Mouse (Mus musculus): ENCODE measurements at regions not wholly inside any gene's neighbourhood (a gene's known extent, or its start where the extent isn't known, plus 50 kb on each side); places are given as distances from the start of the nearest gene placed in this dataset.

GRCm38 (mm10) chr6:111883946-111884345 is 389.6 kb upstream of the Lmcd1 start:
- no peak for DNase-seq (ENCODE audit: low spot score in 2 of 2)

- DNase-seq (ENCODE audit: low spot score in 2 of 2) = no peak
Observed at GRCm38 (mm10) chr6:111911997-111912396, 361.6 kb upstream of the Lmcd1 start.

GRCm38 (mm10) chr6:111913771-111914405 is 359.7 kb upstream of the Lmcd1 start:
- no peak for DNase-seq (ENCODE audit: low spot score in 2 of 2)

- DNase-seq (ENCODE audit: low spot score in 2 of 2) = no peak
Observed at GRCm38 (mm10) chr6:111917248-111917721, 356.3 kb upstream of the Lmcd1 start.

- DNase-seq (ENCODE audit: low spot score in 2 of 2) = no peak
Observed at GRCm38 (mm10) chr6:111917868-111918597, 355.5 kb upstream of the Lmcd1 start.

GRCm38 (mm10) chr6:111932596-111932995 is 341.0 kb upstream of the Lmcd1 start:
- DNase-seq (ENCODE audit: low spot score in 2 of 2) = no peak

GRCm38 (mm10) chr6:111954401-111954800 is 319.2 kb upstream of the Lmcd1 start:
- DNase-seq (ENCODE audit: low spot score in 2 of 2) = no peak

GRCm38 (mm10) chr6:111965766-111966165 is 307.8 kb upstream of the Lmcd1 start:
- DNase-seq (ENCODE audit: low spot score in 2 of 2) = no peak

GRCm38 (mm10) chr6:111985452-111985851 is 288.1 kb upstream of the Lmcd1 start:
- no peak for DNase-seq (ENCODE audit: low spot score in 2 of 2)

GRCm38 (mm10) chr6:111995823-111996222 is 277.7 kb upstream of the Lmcd1 start:
- DNase-seq (ENCODE audit: low spot score in 2 of 2) = no peak

- DNase-seq (ENCODE audit: low spot score in 2 of 2) = no peak
Observed at GRCm38 (mm10) chr6:112003784-112004471, 269.6 kb upstream of the Lmcd1 start.

GRCm38 (mm10) chr6:112026261-112027205 is 247.0 kb upstream of the Lmcd1 start:
- no peak for DNase-seq (ENCODE audit: low spot score in 2 of 2)

- no peak for DNase-seq (ENCODE audit: low spot score in 2 of 2)
Observed at GRCm38 (mm10) chr6:112050548-112051184, 222.9 kb upstream of the Lmcd1 start.

- no peak for DNase-seq (ENCODE audit: low spot score in 2 of 2)
Observed at GRCm38 (mm10) chr6:112052193-112052592, 221.4 kb upstream of the Lmcd1 start.

- DNase-seq (ENCODE audit: low spot score in 2 of 2) = no peak
Observed at GRCm38 (mm10) chr6:112057895-112058294, 215.7 kb upstream of the Lmcd1 start.

- no peak for DNase-seq (ENCODE audit: low spot score in 2 of 2)
Observed at GRCm38 (mm10) chr6:112062956-112063355, 210.6 kb upstream of the Lmcd1 start.

- DNase-seq (ENCODE audit: low spot score in 2 of 2) = no peak
Observed at GRCm38 (mm10) chr6:112090597-112090996, 183.0 kb upstream of the Lmcd1 start.

- no peak for DNase-seq (ENCODE audit: low spot score in 2 of 2)
Observed at GRCm38 (mm10) chr6:112091125-112091763, 182.3 kb upstream of the Lmcd1 start.

GRCm38 (mm10) chr6:112093300-112093699 is 180.3 kb upstream of the Lmcd1 start:
- DNase-seq (ENCODE audit: low spot score in 2 of 2) = no peak

- no peak for DNase-seq (ENCODE audit: low spot score in 2 of 2)
Observed at GRCm38 (mm10) chr6:112097699-112098098, 175.9 kb upstream of the Lmcd1 start.

- no peak for DNase-seq (ENCODE audit: low spot score in 2 of 2)
Observed at GRCm38 (mm10) chr6:112108651-112109050, 164.9 kb upstream of the Lmcd1 start.

Measured in thymus, postnatal 10 days (tissue).